Mouse (Mus musculus): ENCODE measurements at regions not wholly inside any gene's neighbourhood (a gene's known extent, or its start where the extent isn't known, plus 50 kb on each side); places are given as distances from the start of the nearest gene placed in this dataset.
A peak's percentile ranks its signal among the peaks of the same experiment; 100 is the strongest.

DNA sequence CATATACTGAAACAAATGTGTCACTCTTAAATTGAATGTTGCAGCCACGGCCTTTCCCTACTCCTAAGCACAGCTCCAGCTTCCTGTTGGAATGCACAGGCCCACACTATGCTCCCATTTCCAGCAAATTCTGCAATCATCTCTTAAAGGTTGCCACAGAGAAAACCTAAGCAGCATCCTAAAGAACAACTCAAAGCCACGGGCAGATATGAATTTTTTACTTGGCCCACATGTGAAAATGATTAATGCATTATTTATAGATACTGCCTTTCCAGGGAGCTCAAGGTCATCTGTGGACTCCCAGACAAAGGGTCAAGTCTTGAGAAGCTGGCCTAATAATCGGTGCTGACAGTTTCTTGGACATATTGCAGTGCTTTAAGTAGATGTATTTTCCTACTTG, 663.5 kb upstream of the Nrsn1 start:
- Histone ChIP-seq H3K27ac (ENCODE audit: low read depth, low read length) (no peak overlapping the region), H3K4me3 (ENCODE audit: low read depth, low read length) (no peak overlapping the region), H3K4me2 (replicated peaks; ENCODE audit: low read depth) (no peak overlapping the region), H3K27me3 (replicated peaks; ENCODE audit: control insufficient read depth, insufficient read depth, low read length) (no peaks in the 10 kb centered on the region), H3K4me1 (replicated peaks; ENCODE audit: control insufficient read depth, insufficient read depth, low read length) (no peaks in the 10 kb centered on the region), H3K9me3 (ENCODE audit: control insufficient read depth) (no peaks in the 10 kb centered on the region), H3K36me3 (ENCODE audit: control insufficient read depth, insufficient read depth) (no peaks in the 10 kb centered on the region), H3K9ac (ENCODE audit: low read depth, low read length) (no peak overlapping the region)
- 40% methylated on average over 3 of the region's 3 CpGs for WGBS
- no peak for TF ChIP-seq CTCF (IDR thresholded peaks at IDR 0.05; ENCODE audit: low read depth)
- ATAC-seq, result no peak

DNA sequence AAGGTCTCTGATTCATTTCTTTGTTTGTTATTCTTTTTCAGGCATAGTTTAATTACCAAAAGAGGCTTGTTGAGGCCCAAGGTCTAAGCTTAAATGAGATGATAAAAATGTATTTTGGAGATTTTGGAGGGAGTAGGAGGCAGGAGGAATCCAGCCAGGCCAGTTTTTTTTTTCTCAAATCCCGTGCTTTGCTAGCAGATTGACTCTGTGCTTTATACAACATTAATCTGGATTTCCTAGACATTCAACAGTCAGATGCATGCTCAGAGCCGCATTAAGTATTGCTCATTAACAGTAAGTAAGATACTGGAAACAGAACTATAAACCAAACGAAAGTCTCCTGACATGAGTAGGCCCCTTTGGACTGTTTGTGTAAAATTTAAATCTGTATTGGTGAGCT, 662.9 kb upstream of the Nrsn1 start:
- no peak overlapping the region for H3K4me2 ChIP-seq (replicated peaks; ENCODE audit: low read depth)
- no peak overlapping the region for H3K27ac ChIP-seq (ENCODE audit: low read depth, low read length)
- 44% methylated on average over 3 of the region's 3 CpGs for WGBS
- ATAC-seq, result no peak
- no peaks in the 10 kb centered on the region for H3K36me3 ChIP-seq (ENCODE audit: control insufficient read depth, insufficient read depth)
- TF ChIP-seq CTCF (IDR thresholded peaks at IDR 0.05; ENCODE audit: low read depth), result no peak
- no peaks in the 10 kb centered on the region for H3K4me1 ChIP-seq (replicated peaks; ENCODE audit: control insufficient read depth, insufficient read depth, low read length)
- no peak overlapping the region for H3K4me3 ChIP-seq (ENCODE audit: low read depth, low read length)
- H3K9ac ChIP-seq (ENCODE audit: low read depth, low read length), result no peak overlapping the region
- no peaks in the 10 kb centered on the region for H3K27me3 ChIP-seq (replicated peaks; ENCODE audit: control insufficient read depth, insufficient read depth, low read length)
- no peaks in the 10 kb centered on the region for H3K9me3 ChIP-seq (ENCODE audit: control insufficient read depth)

GRCm38 (mm10) chr13:25932810-25933209, 662.5 kb upstream of the Nrsn1 start:
- no peak overlapping the region for H3K9ac ChIP-seq (ENCODE audit: low read depth, low read length)
- H3K27ac ChIP-seq (ENCODE audit: low read depth, low read length), result no peak overlapping the region
- no peaks in the 10 kb centered on the region for H3K36me3 ChIP-seq (ENCODE audit: control insufficient read depth, insufficient read depth)
- no peaks in the 10 kb centered on the region for H3K9me3 ChIP-seq (ENCODE audit: control insufficient read depth)
- no peaks in the 10 kb centered on the region for H3K4me1 ChIP-seq (replicated peaks; ENCODE audit: control insufficient read depth, insufficient read depth, low read length)
- 0% methylated on average over 1 of the region's 1 CpGs for WGBS
- H3K27me3 ChIP-seq (replicated peaks; ENCODE audit: control insufficient read depth, insufficient read depth, low read length), result no peaks in the 10 kb centered on the region
- ATAC-seq, result no peak
- H3K4me3 ChIP-seq (ENCODE audit: low read depth, low read length), result no peak overlapping the region
- H3K4me2 ChIP-seq (replicated peaks; ENCODE audit: low read depth), result no peak overlapping the region
- TF ChIP-seq CTCF (IDR thresholded peaks at IDR 0.05; ENCODE audit: low read depth), result peak; percentile 82

- no peak overlapping the region for H3K4me3 ChIP-seq (ENCODE audit: low read depth, low read length)
- H3K9ac ChIP-seq (ENCODE audit: low read depth, low read length), result no peak overlapping the region
- no peak overlapping the region for H3K27ac ChIP-seq (ENCODE audit: low read depth, low read length)
- H3K4me1 ChIP-seq (replicated peaks; ENCODE audit: control insufficient read depth, insufficient read depth, low read length), result no peaks in the 10 kb centered on the region
- ATAC-seq, result no peak
- 88% methylated on average over 2 of the region's 2 CpGs for WGBS
- no peaks in the 10 kb centered on the region for H3K9me3 ChIP-seq (ENCODE audit: control insufficient read depth)
- no peak overlapping the region for H3K4me2 ChIP-seq (replicated peaks; ENCODE audit: low read depth)
- no peaks in the 10 kb centered on the region for H3K27me3 ChIP-seq (replicated peaks; ENCODE audit: control insufficient read depth, insufficient read depth, low read length)
- no peak for TF ChIP-seq CTCF (IDR thresholded peaks at IDR 0.05; ENCODE audit: low read depth)
- H3K36me3 ChIP-seq (ENCODE audit: control insufficient read depth, insufficient read depth), result no peaks in the 10 kb centered on the region
These were observed 662.1 kb upstream of the Nrsn1 start for GRCm38 (mm10) chr13:25932365-25932764.

DNA sequence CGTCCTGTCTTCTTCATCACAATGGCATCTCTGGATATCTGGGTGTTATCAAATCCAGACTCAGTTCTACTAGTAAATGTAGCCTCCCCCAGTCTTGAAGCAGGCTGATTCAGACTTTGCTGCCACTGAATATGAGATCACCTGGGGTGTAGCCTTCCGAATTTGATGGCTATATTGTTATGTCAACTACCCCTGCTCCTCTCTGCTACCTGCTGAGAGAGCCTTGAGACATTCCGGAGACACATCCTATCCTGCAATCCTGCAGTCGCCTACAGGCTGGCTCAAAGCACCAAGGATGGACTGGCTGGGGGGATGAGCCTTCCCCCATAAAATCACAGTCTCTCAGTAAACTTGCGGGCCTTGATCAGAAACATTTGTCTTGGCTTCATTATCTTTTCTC, 655.4 kb upstream of the Nrsn1 start:
- Histone ChIP-seq H3K4me1 (replicated peaks; ENCODE audit: control insufficient read depth, insufficient read depth, low read length) (no peaks in the 10 kb centered on the region), H3K36me3 (ENCODE audit: control insufficient read depth, insufficient read depth) (no peaks in the 10 kb centered on the region), H3K4me2 (replicated peaks; ENCODE audit: low read depth) (no peak overlapping the region), H3K9ac (ENCODE audit: low read depth, low read length) (no peak overlapping the region), H3K9me3 (ENCODE audit: control insufficient read depth) (no peaks in the 10 kb centered on the region), H3K27me3 (replicated peaks; ENCODE audit: control insufficient read depth, insufficient read depth, low read length) (no peaks in the 10 kb centered on the region), H3K4me3 (ENCODE audit: low read depth, low read length) (no peak overlapping the region), H3K27ac (ENCODE audit: low read depth, low read length) (no peak overlapping the region)
- no peak for ATAC-seq
- no peak for TF ChIP-seq CTCF (IDR thresholded peaks at IDR 0.05; ENCODE audit: low read depth)
- 87% methylated on average over 5 of the region's 5 CpGs for WGBS

GRCm38 (mm10) chr13:25899871-25900270, 629.6 kb upstream of the Nrsn1 start:
- Histone ChIP-seq H3K9me3 (ENCODE audit: control insufficient read depth) (no peaks in the 10 kb centered on the region), H3K4me2 (replicated peaks; ENCODE audit: low read depth) (no peak overlapping the region), H3K9ac (ENCODE audit: low read depth, low read length) (no peak overlapping the region), H3K27me3 (replicated peaks; ENCODE audit: control insufficient read depth, insufficient read depth, low read length) (no peaks in the 10 kb centered on the region), H3K36me3 (ENCODE audit: control insufficient read depth, insufficient read depth) (no peaks in the 10 kb centered on the region), H3K27ac (ENCODE audit: low read depth, low read length) (no peak overlapping the region), H3K4me1 (replicated peaks; ENCODE audit: control insufficient read depth, insufficient read depth, low read length) (no peaks in the 10 kb centered on the region), H3K4me3 (ENCODE audit: low read depth, low read length) (no peak overlapping the region)
- WGBS, result 88% methylated on average over 5 of the region's 5 CpGs
- TF ChIP-seq CTCF (IDR thresholded peaks at IDR 0.05; ENCODE audit: low read depth), result no peak
- ATAC-seq, result no peak

DNA sequence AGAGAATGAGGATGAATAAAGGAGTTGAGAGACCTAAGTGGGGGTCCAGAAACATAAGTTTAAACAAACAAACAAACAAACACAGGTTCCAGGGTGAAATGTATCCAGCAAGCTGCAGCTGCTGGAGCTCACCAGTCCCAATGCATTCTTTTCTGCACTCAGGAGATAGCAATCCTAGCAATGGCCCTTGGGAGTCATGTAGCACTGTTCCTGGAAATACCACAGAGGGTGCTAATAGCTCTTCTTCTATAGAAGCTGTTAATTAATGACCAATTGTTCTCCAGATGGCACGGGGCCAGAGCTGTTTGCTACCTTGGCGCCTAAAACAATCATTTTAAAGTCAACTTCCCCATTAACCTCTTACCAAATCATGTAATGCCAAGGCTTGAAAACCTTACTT, 622.8 kb upstream of the Nrsn1 start:
- no peak overlapping the region for H3K4me2 ChIP-seq (replicated peaks; ENCODE audit: low read depth)
- H3K4me3 ChIP-seq (ENCODE audit: low read depth, low read length), result no peak overlapping the region
- no peak overlapping the region for H3K9ac ChIP-seq (ENCODE audit: low read depth, low read length)
- H3K27ac ChIP-seq (ENCODE audit: low read depth, low read length), result no peak overlapping the region
- TF ChIP-seq CTCF (IDR thresholded peaks at IDR 0.05; ENCODE audit: low read depth), result no peak
- WGBS, result 18% methylated on average over 2 of the region's 2 CpGs
- H3K36me3 ChIP-seq (ENCODE audit: control insufficient read depth, insufficient read depth), result no peaks in the 10 kb centered on the region
- H3K9me3 ChIP-seq (ENCODE audit: control insufficient read depth), result no peaks in the 10 kb centered on the region
- no peaks in the 10 kb centered on the region for H3K27me3 ChIP-seq (replicated peaks; ENCODE audit: control insufficient read depth, insufficient read depth, low read length)
- H3K4me1 ChIP-seq (replicated peaks; ENCODE audit: control insufficient read depth, insufficient read depth, low read length), result no peaks in the 10 kb centered on the region
- no peak for ATAC-seq
